Mouse (Mus musculus): Measurements from ENCODE around the gene Dagla.

The Dagla gene

DNA sequence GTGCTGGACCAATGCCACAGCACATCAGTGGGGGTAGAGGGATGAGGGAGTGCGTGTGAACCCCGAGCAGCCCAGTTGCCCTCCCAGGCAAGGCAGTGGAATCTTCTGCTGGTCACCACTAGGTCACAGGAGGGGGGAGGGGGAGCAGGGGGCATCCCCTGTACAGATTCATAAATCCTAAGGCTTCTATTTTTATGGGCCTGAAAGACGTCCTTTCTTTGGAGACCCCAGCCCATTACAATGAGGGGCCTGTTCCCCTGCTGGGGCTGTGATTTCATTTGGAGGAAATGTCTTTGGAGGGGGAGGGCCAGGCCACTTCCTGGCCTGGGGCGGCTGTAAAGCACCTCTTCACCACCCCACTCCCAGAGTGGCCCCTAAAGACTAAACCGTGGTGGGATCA lies 30.6 kb downstream of the Dagla start:
- ChIA-PET POLR2A (interaction anchor here in 1 of 4 experiments (0.9 kb wide), 1 partner anchor 13 kb away, joined by 3 read pairs; no protein-coding TSS in a partner anchor), CTCF (interaction anchor here in 1 of 4 experiments (0.5 to 0.7 kb wide), 2 partner anchors 91 to 256 kb away, joined by 3 read pairs; no protein-coding TSS in a partner anchor)

DNA sequence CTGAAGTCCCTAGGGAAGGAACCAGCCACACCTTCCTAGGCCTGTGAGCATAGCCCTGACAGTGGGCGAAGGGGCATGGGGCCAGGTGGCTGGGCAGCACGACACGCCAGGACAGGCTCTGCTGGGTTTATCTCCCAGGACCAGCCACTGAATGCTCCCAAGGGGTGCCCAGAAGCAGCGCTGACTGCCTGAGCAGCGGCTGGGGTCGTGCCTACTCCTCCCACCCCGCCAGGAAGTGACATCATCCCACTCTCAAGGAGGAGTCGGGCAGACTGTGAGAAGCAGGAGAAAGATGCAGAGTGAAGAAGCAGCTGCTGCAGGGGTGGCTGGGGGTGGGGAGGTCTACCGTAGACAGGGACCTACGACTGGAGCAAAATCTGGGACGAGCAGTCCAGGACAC lies 31.9 kb downstream of the Dagla start:
- POLR2A ChIA-PET, result interaction anchor here in 1 of 4 experiments (0.8 to 0.9 kb wide), 2 partner anchors 11 to 68 kb away, joined by 3 read pairs; no protein-coding TSS in a partner anchor

DNA sequence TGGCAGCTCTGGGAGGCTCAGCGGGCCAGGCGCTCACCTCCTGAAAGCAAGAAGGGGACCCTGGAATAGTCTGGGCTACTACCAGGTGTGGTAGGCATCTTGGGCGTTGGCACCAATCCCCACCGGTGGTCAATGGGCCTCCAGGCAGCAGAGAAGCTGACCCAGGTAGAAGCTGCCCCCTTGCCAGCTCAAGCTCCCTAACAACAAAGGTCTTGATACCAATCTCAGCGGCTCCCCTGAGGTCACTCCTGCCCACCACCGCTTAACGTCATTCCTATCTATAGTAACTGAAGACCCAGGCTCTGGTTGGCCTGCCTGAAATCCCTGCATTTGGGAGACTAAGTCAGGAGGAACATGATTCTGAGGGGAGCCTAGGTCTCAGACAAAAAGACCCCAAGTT lies 33.1 kb downstream of the Dagla start:
- CTCF ChIA-PET, result interaction anchor here in 3 of 4 experiments (0.5 to 2.0 kb wide), 3 partner anchors 9 to 34 kb away, joined by 3 to 7 read pairs (median 4); no protein-coding TSS in a partner anchor
- POLR2A ChIA-PET, result interaction anchor here in 1 of 4 experiments (0.8 kb wide), 1 partner anchor 14 kb away, joined by 3 read pairs; no protein-coding TSS in a partner anchor

More for the DNA sequence above, 31.9 kb downstream of the Dagla start:
- CTCF ChIA-PET, result interaction anchor here in 2 of 4 experiments (0.9 to 2.0 kb wide), 7 partner anchors 8 to 280 kb away, joined by 3 to 7 read pairs (median 4); no protein-coding TSS in a partner anchor

DNA sequence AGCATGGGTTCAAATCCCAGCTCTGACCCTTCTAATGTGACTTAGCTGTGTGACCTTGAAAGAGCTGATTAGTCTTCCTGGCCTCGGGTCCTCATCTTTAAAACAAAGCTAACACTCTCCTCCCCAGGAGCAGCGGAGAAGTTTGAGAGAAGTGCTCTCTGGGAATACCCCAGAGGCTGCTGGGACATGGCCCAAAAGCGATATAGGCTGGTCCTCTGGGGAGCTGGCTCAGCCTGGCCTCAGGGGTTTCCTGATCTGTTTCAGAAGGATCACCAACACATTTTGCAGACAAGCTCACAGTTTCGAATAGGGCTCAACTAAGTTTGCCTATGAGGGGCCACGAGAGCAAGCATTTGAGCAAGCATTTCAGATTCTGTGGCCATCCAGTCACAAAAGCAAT lies 34.3 kb downstream of the Dagla start:
- ChIA-PET POLR2A (interaction anchor here in 3 of 4 experiments (0.6 to 5.2 kb wide), 11 partner anchors 7 to 1330 kb away, joined by 3 to 69 read pairs (median 4); partner anchors contain the start of gene Fads1 (in 1 of the 3)), CTCF (interaction anchor here in 2 of 4 experiments (0.6 to 1.2 kb wide), 4 partner anchors 14 to 255 kb away, joined by 3 read pairs; partner anchors contain the start of gene Sdhaf2 (in 1 of the 2))

DNA sequence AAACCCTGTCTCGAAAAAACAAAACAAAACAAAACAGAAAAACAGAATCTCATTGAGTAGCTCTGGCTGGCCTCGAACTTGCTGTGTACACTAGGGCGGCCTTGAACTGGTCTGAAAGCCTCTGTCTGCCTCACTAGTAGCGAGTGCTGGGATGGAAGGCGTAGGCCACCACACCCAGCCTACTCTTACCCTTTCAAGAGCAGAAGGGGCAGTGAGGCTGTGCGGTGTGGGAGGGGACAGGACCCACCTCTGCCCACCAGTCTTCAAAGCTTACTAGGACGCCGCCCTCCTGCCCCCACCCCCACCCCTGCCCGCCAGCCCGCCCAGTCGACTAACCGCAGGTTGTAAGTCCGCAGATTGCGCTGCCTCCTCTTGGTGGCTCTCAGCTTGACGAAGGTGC lies 35.8 kb downstream of the Dagla start:
- POLR2A ChIA-PET, result interaction anchor here in 3 of 4 experiments (0.9 to 5.2 kb wide), 13 partner anchors 9 to 286 kb away, joined by 3 to 69 read pairs (median 4); partner anchors contain the start of gene Fads1 (in 1 of the 3)

DNA sequence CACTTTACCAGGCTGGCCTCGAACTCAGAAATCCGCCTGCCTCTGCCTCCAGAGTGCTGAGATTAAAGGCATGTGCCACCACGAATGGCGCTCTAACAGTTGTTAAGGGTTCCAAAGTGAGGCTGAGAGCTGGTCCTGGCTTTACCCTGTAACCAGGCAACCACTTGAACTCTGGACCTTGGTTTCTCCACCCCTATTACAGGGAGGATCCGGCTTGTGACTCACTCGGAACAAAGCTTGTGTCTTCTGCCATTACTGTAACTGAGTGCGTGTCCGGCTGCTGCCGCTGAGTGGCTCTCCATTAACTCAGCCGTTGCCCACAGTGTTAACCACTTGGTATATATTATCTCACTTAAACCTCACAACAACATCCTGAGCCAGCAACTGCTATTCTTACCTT lies 36.7 kb downstream of the Dagla start:
- ChIA-PET CTCF (interaction anchor here (0.7 to 5.6 kb wide), 16 partner anchors 9 to 252 kb away, joined by 3 to 41 read pairs (median 4); partner anchors contain the start of gene Fads1 (in 1 of the 4)), POLR2A (interaction anchor here (0.5 to 5.2 kb wide), 19 partner anchors 9 to 377 kb away, joined by 3 to 69 read pairs (median 4); partner anchors contain the start of genes Cpsf7 (in 1 of the 4), Fads1 (in 1 of the 4) and Myrf (in 1 of the 4))

More for the DNA sequence above, 35.8 kb downstream of the Dagla start:
- CTCF ChIA-PET, result interaction anchor here in 3 of 4 experiments (0.5 to 5.6 kb wide), 10 partner anchors 9 to 276 kb away, joined by 3 to 41 read pairs (median 4); no protein-coding TSS in a partner anchor

DNA sequence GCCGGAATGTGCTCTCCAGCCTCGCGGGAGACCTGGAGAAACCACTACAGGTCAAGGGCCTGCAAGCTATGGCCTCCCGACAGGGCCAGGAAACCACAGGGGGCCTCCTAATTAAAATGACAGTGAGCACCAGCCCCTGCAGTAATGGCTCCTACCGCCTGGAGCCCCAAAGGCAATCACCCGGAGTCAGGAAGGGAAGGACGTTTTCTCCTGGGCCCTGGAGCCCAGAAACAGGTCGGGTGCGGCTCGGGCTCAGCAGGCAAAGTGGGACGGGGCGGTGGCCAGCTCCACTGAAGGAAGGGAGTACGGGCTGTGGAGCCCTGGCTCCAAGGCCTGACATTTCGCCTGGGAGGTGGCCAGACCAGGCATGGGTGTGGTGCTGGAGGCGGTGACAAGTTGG lies 37.6 kb downstream of the Dagla start:
- POLR2A ChIA-PET, result interaction anchor here in 3 of 4 experiments (0.6 to 5.2 kb wide), 18 partner anchors 11 to 1448 kb away, joined by 3 to 69 read pairs (median 3); partner anchors contain the start of genes Cpsf7 (in 1 of the 3), Fads1 (in 1 of the 3), Myrf (in 1 of the 3) and Sdhaf2 (in 1 of the 3)

DNA sequence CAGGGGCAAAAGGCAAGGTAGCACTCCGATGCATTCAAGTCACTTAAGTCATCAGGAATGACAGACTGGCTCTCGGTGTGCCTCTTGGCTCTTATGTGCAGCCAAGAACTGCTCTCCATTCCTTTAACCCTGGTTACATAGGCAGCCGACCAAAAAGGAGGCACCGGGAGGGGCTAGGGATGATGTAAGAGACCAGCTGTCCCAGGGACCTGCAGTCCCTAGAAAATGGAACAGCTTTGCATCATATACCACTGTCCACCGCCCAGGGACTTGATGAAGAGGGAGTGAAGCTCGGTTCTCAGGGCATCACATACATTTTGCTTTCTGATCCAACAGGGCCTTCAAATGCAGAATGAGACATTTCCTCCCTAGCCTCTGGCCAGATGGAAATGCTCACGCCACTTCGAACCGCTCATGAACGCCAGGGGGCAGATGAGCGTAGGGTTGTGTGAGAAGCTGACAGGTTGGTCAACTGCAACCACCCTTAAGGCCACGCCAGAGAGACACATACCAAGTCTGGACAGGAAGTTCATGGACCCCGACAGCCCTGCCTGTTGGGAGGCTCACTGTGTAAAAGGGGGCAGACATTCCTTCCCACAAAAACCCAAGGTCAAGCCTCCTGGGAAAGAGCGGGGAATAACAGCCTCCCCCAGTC lies 38.4 kb downstream of the Dagla start:
- CTCF ChIA-PET, result interaction anchor here (0.5 to 5.6 kb wide), 59 partner anchors 7 to 1734 kb away, joined by 3 to 41 read pairs (median 3); partner anchors contain the start of genes Fads1 (in 1 of the 4), Lrrc10b (in 1 of the 4) and Syt7 (in 1 of the 4)
- POLR2A ChIA-PET, result interaction anchor here in 3 of 4 experiments (0.6 to 5.2 kb wide), 19 partner anchors 10 to 1543 kb away, joined by 3 to 69 read pairs (median 3); partner anchors contain the start of genes Cpsf7 (in 1 of the 3), Sdhaf2 (in 1 of the 3), Slc3a2 (in 1 of the 3) and Ttc9c (in 1 of the 3)

More for the DNA sequence above, 37.6 kb downstream of the Dagla start:
- CTCF ChIA-PET, result interaction anchor here (0.5 to 5.6 kb wide), 53 partner anchors 8 to 1733 kb away, joined by 3 to 41 read pairs (median 4); partner anchors contain the start of genes Fads1 (in 1 of the 4), Lrrc10b (in 1 of the 4) and Syt7 (in 1 of the 4)

DNA sequence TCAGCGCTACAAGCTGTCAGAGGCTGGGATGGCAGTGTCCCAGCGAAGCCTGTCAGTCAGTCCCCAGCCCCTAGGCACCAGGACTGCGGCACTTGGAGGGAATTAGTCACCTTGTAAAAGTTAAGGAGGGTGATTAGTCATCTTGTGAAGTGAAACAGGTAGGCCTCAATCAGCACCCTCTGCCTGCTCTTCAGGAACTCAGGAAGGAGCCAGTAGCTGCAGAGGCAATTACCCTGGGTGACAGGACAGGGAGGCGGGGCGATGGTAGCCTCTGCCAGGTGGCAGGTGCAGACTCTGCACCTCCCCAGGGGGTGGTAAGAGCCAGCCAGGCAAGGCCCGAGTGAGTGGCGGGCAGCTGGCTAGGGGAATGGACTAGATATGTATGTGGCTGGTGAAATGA lies 43.3 kb downstream of the Dagla start:
- CTCF ChIA-PET, result interaction anchor here in 1 of 4 experiments (1.2 to 1.3 kb wide), 2 partner anchors 21 to 175 kb away, joined by 3 read pairs; partner anchors contain the start of gene Myrf

DNA sequence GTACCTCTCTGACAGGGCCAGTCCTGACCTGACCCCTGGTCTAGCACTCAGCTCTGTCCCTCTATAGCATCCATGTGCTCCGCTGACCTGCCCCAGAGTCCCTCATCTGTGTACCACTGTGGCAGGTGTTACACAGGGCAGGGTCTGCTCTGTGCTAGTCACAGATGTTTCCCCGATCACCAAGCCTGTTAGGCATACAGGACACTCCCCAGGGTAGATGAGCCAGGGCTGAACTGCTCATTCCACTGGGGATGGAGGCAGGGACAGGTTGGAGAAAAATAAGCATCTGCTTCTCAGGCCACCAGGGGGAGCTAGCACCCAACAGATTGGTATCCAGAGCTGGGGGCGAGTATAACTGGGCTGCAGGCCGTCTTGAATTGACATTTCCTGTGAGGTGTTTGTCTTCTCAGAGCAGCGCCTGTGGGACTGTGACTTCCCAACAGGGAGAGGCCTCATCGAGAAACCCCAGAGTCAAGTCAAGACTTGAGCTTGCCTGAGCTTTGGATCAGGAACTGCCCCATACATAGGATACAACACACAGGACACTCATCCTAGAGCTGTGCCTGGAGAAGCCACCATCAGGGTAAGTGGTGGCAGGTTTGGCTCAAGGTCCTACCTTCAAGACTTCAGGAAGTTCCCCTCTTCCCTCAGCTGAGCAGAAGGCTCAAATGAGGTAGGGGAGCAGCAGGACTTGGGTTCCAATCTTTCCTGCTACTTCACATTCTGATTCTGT lies 46.2 kb downstream of the Dagla start:
- POLR2A ChIA-PET, result interaction anchor here (0.5 to 1.4 kb wide), 9 partner anchors 10 to 267 kb away, joined by 3 to 5 read pairs (median 3); partner anchors contain the start of gene Sdhaf2 (in 1 of the 4)
- CTCF ChIA-PET, result interaction anchor here (0.6 to 3.2 kb wide), 91 partner anchors 8 to 1217 kb away, joined by 3 to 29 read pairs (median 4); partner anchors contain the start of genes Fads1 (in 1 of the 4), Lrrc10b (in 1 of the 4), Myrf (in 1 of the 4) and Syt7 (in 1 of the 4)

More for the DNA sequence above, 43.3 kb downstream of the Dagla start:
- POLR2A ChIA-PET, result interaction anchor here in 1 of 4 experiments (0.6 to 1.3 kb wide), 2 partner anchors 12 to 35 kb away, joined by 3 read pairs; no protein-coding TSS in a partner anchor

DNA sequence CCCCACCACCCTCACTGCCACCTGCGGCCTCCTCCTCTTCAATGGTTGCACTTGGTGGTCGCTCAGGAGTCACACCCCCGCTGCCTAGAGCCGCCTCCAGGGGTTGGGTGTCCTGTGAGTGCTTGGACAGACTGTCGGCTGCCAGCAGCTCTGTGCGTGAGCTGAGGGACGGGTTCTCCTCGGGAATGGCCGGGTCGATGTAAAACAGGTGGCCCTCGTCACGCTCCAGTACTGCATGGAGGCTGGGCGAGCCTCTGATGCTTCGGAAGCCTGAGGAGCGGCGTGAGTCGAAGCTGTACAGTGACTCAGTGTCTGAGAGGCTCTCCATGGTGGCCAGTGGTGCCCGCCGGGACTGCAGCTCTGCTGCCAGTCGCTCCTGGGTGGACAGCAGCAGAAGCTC lies 56.5 kb downstream of the Dagla start:
- CTCF ChIA-PET, result interaction anchor here (0.8 to 2.2 kb wide), 9 partner anchors 10 to 365 kb away, joined by 3 to 10 read pairs (median 4); no protein-coding TSS in a partner anchor
- POLR2A ChIA-PET, result no interaction called here

DNA sequence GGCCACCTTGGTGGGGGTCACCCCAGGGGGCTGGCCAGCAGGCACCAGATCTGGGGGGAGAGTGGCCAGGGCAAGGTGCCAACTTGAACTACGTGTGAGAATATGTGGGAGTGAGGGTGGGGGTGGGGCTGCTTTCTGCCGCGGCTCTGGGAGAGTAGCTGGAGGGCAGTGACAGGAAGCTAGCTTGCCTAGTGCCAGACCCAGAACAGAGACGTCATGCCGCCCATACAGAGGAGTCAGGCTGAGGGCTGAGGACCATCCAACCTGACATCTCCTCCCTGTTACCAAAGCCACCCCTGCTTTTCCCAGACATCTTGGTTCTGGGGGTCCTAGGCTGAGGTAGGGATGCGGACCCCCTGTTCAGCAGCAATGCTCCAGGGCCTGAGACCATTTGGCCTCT lies 57.5 kb downstream of the Dagla start:
- ChIA-PET POLR2A (no interaction called here), CTCF (interaction anchor here in 3 of 4 experiments (0.6 to 1.4 kb wide), 5 partner anchors 12 to 364 kb away, joined by 4 to 5 read pairs (median 4); no protein-coding TSS in a partner anchor)

DNA sequence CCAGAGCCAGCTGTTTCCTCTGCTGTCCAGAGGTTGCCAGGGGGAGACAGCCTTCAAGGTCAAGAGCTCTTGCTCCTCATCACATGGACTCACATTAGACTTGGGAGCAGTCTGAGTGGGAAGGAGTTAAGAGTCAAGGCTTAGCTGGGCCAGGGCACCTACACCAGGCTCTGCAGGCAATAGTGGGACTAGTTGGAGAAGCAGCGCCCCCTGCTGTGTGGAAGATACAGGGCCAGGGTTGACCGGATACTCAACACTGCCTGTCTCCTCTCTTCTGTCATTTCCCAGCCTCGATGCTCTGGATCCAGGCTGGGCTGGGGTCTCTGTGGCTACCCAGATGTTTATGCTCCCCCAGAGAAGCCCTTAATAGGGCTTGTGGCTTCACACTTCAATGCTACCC lies 60.5 kb downstream of the Dagla start:
- POLR2A ChIA-PET, result interaction anchor here in 1 of 4 experiments (0.9 kb wide), 1 partner anchor 75 kb away, joined by 3 read pairs; no protein-coding TSS in a partner anchor
- CTCF ChIA-PET, result interaction anchor here (0.5 to 4.2 kb wide), 26 partner anchors 9 to 251 kb away, joined by 3 to 47 read pairs (median 4); no protein-coding TSS in a partner anchor

DNA sequence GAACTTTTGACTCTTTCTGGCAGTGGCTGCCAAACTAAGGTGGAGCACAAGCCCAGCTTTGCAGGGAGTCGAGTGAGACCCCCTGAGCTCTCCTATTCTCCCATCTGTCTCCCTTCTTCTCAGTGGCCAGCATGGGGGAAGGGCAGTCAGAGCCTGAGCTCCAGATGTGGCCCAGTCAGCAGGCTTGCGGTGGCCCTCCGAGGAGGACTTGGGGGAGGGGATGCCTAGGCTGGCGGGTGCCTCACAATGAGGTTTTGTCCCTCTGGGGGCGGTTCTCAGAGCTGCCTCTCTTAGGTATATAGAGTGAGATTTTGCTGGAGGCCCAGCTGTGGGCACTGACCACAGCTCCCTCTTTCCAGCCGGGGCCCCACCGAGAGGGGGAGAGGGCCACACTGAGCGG lies 61.8 kb downstream of the Dagla start:
- POLR2A ChIA-PET, result interaction anchor here in 3 of 4 experiments (0.5 to 0.9 kb wide), 4 partner anchors 13 to 35 kb away, joined by 3 read pairs; no protein-coding TSS in a partner anchor
- CTCF ChIA-PET, result interaction anchor here (0.5 to 4.2 kb wide), 22 partner anchors 9 to 1525 kb away, joined by 3 to 47 read pairs (median 4); partner anchors contain the start of genes Fen1 (in 1 of the 4) and Tmem258 (in 1 of the 4)

DNA sequence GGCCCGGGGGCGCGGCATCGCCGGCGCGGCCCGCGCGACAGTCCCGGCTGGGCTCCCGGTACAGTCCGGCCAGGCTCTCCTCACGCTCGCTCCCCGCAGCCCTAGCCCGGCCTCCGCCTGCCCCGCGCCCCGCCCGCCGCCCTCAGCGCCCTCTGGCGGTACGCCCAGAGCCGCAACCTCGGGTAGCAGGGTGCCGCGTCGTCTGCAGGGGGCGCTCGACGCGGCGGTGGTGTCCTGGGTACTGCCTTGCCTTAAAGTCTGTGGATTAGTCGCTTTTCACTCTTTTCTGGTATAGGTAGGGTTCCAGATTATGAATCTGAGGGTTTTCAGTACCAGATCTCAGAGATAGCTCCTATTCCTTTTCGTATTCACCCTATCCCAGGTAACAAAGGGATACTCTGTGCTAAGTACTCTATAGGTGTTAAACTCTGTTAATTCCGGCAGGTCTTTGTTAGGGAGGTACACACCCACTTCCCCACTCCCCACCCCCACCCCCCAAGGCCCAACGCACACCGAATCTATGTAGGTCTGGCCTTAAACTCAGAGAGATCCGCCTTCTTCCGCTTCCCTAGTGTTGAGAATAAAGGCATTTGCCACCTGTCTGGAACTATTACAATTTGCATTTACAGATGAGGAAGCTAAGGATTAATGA lies 63.9 kb downstream of the Dagla start, which contains the start of gene Myrf:
Gene Myrf, minus strand, starts transcription at position 95 of the 652 bp plus-strand sequence.
- ChIA-PET CTCF (interaction anchor here (0.6 to 4.2 kb wide), 37 partner anchors 9 to 708 kb away, joined by 3 to 47 read pairs (median 3); partner anchors contain the start of genes Ccdc86 (in 1 of the 4) and Fads1 (in 1 of the 4)), POLR2A (interaction anchor here in 3 of 4 experiments (0.6 to 1.7 kb wide), 10 partner anchors 13 to 331 kb away, joined by 3 to 8 read pairs (median 4); partner anchors contain the start of gene Tmem258 (in 1 of the 3))

DNA sequence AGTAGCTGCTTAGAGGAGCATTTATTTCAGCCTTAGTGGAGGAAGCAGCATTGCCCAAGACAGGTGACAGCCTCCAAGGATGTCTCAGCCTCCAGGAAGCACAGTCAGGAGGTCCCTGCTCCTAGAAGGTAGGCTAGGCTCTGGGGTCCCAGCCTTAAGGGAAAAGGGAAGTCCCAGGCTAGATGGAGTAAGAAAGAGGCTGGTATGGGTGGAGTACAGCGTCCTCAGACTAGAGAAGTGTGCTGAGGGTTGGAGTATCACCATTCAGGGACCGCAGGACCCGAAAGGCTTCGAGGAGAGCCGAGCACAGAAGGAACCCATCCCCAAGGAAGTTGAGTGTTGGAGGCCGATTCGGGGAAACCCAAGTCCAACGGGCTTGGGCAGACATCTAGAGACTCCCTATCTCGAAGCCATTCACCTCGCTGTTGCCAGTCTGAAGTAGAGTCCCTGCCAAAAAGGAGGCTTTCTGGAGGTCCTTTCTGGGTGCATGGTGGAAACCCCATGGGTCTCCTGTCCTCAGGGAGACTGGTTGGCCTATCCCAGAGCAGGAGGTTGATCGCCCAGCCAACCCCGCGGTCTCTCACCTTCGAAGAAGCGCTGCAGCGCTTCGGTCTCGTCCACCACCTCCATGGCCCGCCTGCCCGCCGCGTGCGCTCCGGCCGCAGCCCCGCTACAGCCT lies 64.6 kb downstream of the Dagla start:
- CTCF ChIA-PET, result interaction anchor here in 2 of 4 experiments (0.8 to 2.5 kb wide), 19 partner anchors 11 to 247 kb away, joined by 3 to 10 read pairs (median 5); partner anchors contain the start of gene Fads1 (in 1 of the 2)
- POLR2A ChIA-PET, result interaction anchor here in 2 of 4 experiments (1.1 to 1.7 kb wide), 6 partner anchors 12 to 37 kb away, joined by 3 to 5 read pairs (median 4); partner anchors contain the start of gene Tmem258 (in 1 of the 2)

Data from embryonic stem cell, embryonic (primary cell).